Comparison of ENCODE assay signal across 8 mouse cellular contexts in genomic region chr1:180116525-180116924, GRCm38 (mm10).
DNase-seq lines count a peak whose midpoint lies in the region; ATAC-seq and TF ChIP-seq lines count a peak whose summit lies in the region.

No protein-coding gene starts in this region.

- no peak overlapping the region for H3K4me3 ChIP-seq in liver, adult 2 months (ENCODE audit: insufficient read depth, low read depth, low read length)
- H3K4me3 ChIP-seq in liver, embryonic 12.5 days = no peak overlapping the region
- H3K4me3 ChIP-seq in cortical plate, adult 2 months (ENCODE audit: insufficient read depth, low read length) = no peak overlapping the region

- H3K36me3 ChIP-seq in liver, adult 2 months (ENCODE audit: control insufficient read depth, insufficient read depth, low read length) = peaks cover 14% of the 10 kb centered on the region; the same call in 1 of the 2 replicates
- H3K36me3 ChIP-seq in liver, embryonic 12.5 days = peaks cover 42% of the 10 kb centered on the region
- H3K36me3 ChIP-seq in splenic B cell, adult 2 months (ENCODE audit: control insufficient read depth, insufficient read depth, low read length, poor library complexity, severe bottlenecking) = no peaks in the 10 kb centered on the region

- no peak overlapping the region for H3K9ac ChIP-seq in liver, adult 2 months (ENCODE audit: low read depth, low read length)
- no peak overlapping the region for H3K9ac ChIP-seq in liver, embryonic 12.5 days

- no peak for ATAC-seq in liver, embryonic 12.5 days
- ATAC-seq in erythroblast, adult 5-6 weeks (replicated peaks; ENCODE audit: low FRiP score, poor library complexity, severe bottlenecking) = no peak

- no peak overlapping the region for H3K4me2 ChIP-seq in liver, embryonic 12.5 days

- H3K4me1 ChIP-seq in liver, adult 2 months (ENCODE audit: control insufficient read depth, insufficient read depth, low read length) = no peaks in the 10 kb centered on the region
- H3K4me1 ChIP-seq in liver, embryonic 12.5 days = no peaks in the 10 kb centered on the region
- H3K4me1 ChIP-seq in cortical plate, adult 2 months (ENCODE audit: control insufficient read depth, insufficient read depth, low read length) = no peaks in the 10 kb centered on the region

- no peak for TF ChIP-seq POLR2A in liver, adult 2 months (IDR thresholded peaks at IDR 0.05; ENCODE audit: extremely low read depth, insufficient read depth, low read length)
- TF ChIP-seq POLR2A in cortical plate, adult 2 months (IDR thresholded peaks at IDR 0.05; ENCODE audit: extremely low read depth, insufficient read depth, low read length) = no peak

- TF ChIP-seq CTCF in liver, adult 2 months (IDR thresholded peaks at IDR 0.05; ENCODE audit: low read depth, low read length) = peak; percentile 73
- TF ChIP-seq CTCF in cortical plate, adult 2 months (IDR thresholded peaks at IDR 0.05; ENCODE audit: extremely low read depth, insufficient read depth, low read length) = 0 out of 2 replicates have a peak, but pooled peaks have one; percentile 20

- WGBS in liver, adult 2 months = 85% methylated on average over 1 of the region's 1 CpGs
- 66% methylated on average over 1 of the region's 1 CpGs for WGBS in liver, embryonic 12.5 days (ENCODE audit: insufficient replicate concordance)

- H3K9me3 ChIP-seq in liver, embryonic 12.5 days (replicated peaks) = no peaks in the 10 kb centered on the region

- DNase-seq in embryo, embryonic 10 days (ENCODE audit: low spot score) = peak; percentile 50
- DNase-seq in embryo, embryonic 9.5 days (ENCODE audit: extremely low spot score) = no peak
- no peak for DNase-seq in liver, adult 2 months (ENCODE audit: extremely low read depth, low read depth, low spot score)
- DNase-seq in splenic B cell, adult 2 months (ENCODE audit: low read depth, low spot score) = peak; percentile 14
- DNase-seq in left cerebral cortex, adult 11 months (ENCODE audit: low spot score) = no peak

- no peaks in the 10 kb centered on the region for H3K27me3 ChIP-seq in liver, adult 2 months (ENCODE audit: control insufficient read depth, insufficient read depth, low read length)
- no peaks in the 10 kb centered on the region for H3K27me3 ChIP-seq in liver, embryonic 12.5 days (replicated peaks)
- H3K27me3 ChIP-seq in splenic B cell, adult 2 months (ENCODE audit: control insufficient read depth, insufficient read depth, low read length, poor library complexity, severe bottlenecking) = no peaks in the 10 kb centered on the region

- no peak overlapping the region for H3K27ac ChIP-seq in liver, adult 2 months (replicated peaks; ENCODE audit: insufficient read depth, low read depth, low read length)
- no peak overlapping the region for H3K27ac ChIP-seq in liver, embryonic 12.5 days
- no peak overlapping the region for H3K27ac ChIP-seq in cortical plate, adult 2 months (ENCODE audit: insufficient read depth, low read length)

- no peaks in the 10 kb centered on the region for H3K79me2 ChIP-seq in liver, adult 2 months (ENCODE audit: control insufficient read depth, insufficient read depth, low read length)

Comparison
In these comparisons a context has a peak if more than half of its experiments do, and no peak if none do; other contexts are left out.
1. DNase-seq: peak in embryo, embryonic 10 days (single experiment) and splenic B cell, adult 2 months (single experiment); none in embryo, embryonic 9.5 days (single experiment), liver, adult 2 months (single experiment) and left cerebral cortex, adult 11 months (single experiment).